Mouse (Mus musculus): Measurements from ENCODE around the gene Gm39653. TPM values are rescaled to one million over a fixed set of nuclear protein-coding genes. Genes with fewer than 3 reads are reported as not detected.
A peak's percentile ranks its signal among the peaks of the same experiment; 100 is the strongest.

Gm39653 gene
- polyA plus RNA-seq, 1 experiment: not detected

DNA sequence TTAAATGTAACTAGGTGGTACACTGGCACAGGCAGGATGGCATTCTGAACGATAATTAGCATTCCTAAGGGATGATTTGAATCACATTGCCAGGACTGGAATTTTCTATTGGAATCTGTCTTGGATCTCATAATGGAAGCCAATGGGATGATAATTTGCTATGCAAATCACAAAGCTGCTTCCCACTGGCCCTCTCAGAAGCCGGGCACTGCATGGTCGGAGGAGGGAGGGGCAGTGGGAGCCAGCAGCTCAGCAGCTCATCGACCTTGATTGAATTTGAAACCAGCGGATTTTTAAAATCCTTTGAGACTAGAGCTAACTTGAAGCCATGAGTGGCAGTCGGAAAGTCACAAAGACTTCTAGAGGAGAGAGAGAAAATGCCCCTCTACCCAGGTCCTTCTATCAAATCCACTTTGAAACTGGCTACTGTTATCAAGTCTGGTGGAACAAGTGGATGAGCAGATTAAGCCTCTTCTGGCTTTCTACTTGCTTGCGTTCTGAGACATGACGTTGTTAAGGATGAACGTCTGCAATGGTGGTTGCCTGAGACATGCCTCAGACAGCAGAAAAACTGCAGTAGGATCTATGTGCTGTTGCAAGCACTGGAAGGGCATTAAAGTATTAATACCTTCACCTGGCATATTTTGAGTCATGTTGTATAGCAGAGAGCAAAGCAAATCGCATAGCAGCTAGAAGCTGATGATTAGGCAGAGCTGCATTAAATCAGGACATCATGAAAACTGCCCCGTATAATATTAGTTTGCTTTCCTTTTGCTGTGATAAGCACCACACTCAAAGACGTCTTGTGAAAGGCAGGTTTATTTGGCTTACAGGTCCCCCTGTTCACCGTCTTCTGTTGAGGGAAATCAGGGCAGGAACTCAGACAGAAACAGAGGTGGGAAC is 52.4 kb downstream of the Gm39653 start:
- Histone ChIP-seq H3K27me3 (replicated peaks) (peaks cover 18% of the 10 kb centered on the region), H3K4me3 (replicated peaks) (peak overlapping the region; percentile 7), H3K4me1 (peaks cover 6% of the 10 kb centered on the region; the same call in 1 of the 2 replicates), H3K36me3 (replicated peaks; ENCODE audit: low read length) (no peaks in the 10 kb centered on the region), H3K9me3 (0 out of 2 replicates have a peak, but pooled peaks cover 3% of the 10 kb centered on the region)
- TF ChIP-seq FLI1 (IDR thresholded peaks at IDR 0.05; ENCODE audit: low read length) (no peak), GATA1 (IDR thresholded peaks at IDR 0.05; ENCODE audit: borderline replicate concordance, low read length) (no peak)

- no peak for TF ChIP-seq FLI1 (IDR thresholded peaks at IDR 0.05; ENCODE audit: low read length)
- Histone ChIP-seq H3K9me3 (0 out of 2 replicates have a peak, but pooled peaks cover 3% of the 10 kb centered on the region), H3K36me3 (replicated peaks; ENCODE audit: low read length) (no peaks in the 10 kb centered on the region)
These were observed 53.0 kb downstream of the Gm39653 start for GRCm38 (mm10) chr1:63668852-63669160.

More at GRCm38 (mm10) chr1:63668852-63669160, 53.0 kb downstream of the Gm39653 start:
- H3K27me3 ChIP-seq (replicated peaks): peaks cover 18% of the 10 kb centered on the region
- peaks cover 6% of the 10 kb centered on the region; the same call in 1 of the 2 replicates for H3K4me1 ChIP-seq
- peak overlapping the region; percentile 7 for H3K4me3 ChIP-seq (replicated peaks)

Other genes starting within 250 kb of the Gm39653 start
- gene Adam23, start 170.1 kb upstream of the Gm39653 start, polyA plus RNA-seq (2012; ENCODE audit: insufficient read depth, low replicate concordance): 0.09 TPM in 1 of 2 replicates, not detected in the other
- gene Dytn, start 71.0 kb downstream of the Gm39653 start, polyA plus RNA-seq (2012; ENCODE audit: insufficient read depth, low replicate concordance): not detected in 2 replicates
- not detected in 2 replicates for gene Mdh1b, start 114.3 kb downstream of the Gm39653 start, polyA plus RNA-seq (2012; ENCODE audit: insufficient read depth, low replicate concordance)
- 0.51 TPM in 1 of 2 replicates, not detected in the other for gene Fastkd2, start 114.6 kb downstream of the Gm39653 start, polyA plus RNA-seq (2012; ENCODE audit: insufficient read depth, low replicate concordance)
- gene 4933402D24Rik, start 153.3 kb downstream of the Gm39653 start, polyA plus RNA-seq (2012; ENCODE audit: insufficient read depth, low replicate concordance): not detected in 2 replicates

Data from megakaryocyte, embryonic 14.5 days (primary cell).